Mouse (Mus musculus) testis, adult 2 months (tissue): Measurements from ENCODE around the gene Chrnb1.

Experiments used
- CTCF ChIP-seq: fragments of 200-500 bp; IDR thresholded peaks from 2 replicates; pipeline ENCODE4 v1.5.1; 2012; ENCODE audit warnings: low read depth, mild to moderate bottlenecking, inconsistent platforms, low read length, moderate library complexity; ENCODE audit not compliant: control insufficient read depth, insufficient read depth, insufficient replicate concordance
- POLR2A ChIP-seq: fragments of 200-500 bp; IDR thresholded peaks from 2 replicates; pipeline ENCODE4 v1.6.1; 2012; ENCODE audit warnings: low read depth, mild to moderate bottlenecking, inconsistent platforms, low read length, moderate library complexity; ENCODE audit not compliant: control insufficient read depth

- TF ChIP-seq CTCF (no peak), POLR2A (no peak)
Observed at GRCm38 (mm10) chr11:69807641-69808040, 11.9 kb upstream of the Chrnb1 start.
